Mouse (Mus musculus): Measurements from ENCODE around the gene Aff1.

GRCm38 (mm10) chr5:103759489-103760424, 67.6 kb downstream of the Aff1 start:
- TF ChIP-seq EP300 (IDR thresholded peaks at IDR 0.05; ENCODE audit: insufficient read depth, low read depth, low read length) (no peak), CTCF (IDR thresholded peaks at IDR 0.05; ENCODE audit: low read depth, low read length) (no peak), POLR2A (IDR thresholded peaks at IDR 0.05; ENCODE audit: insufficient read depth, low read length) (no peak)
